Mouse (Mus musculus): ENCODE results near the gene Gnl1.
"Not testable (repeated sequence)": the region's sequence is repeated elsewhere in the genome, so short reads cannot be mapped to it uniquely, and the experiment has no call there.

Gene Gnl1

GRCm38 (mm10) chr17:35994175-35994878 is 14.7 kb downstream of the Gnl1 start:
- DNase-seq (ENCODE audit: low read depth, low spot score) = peak; percentile 85

DNA sequence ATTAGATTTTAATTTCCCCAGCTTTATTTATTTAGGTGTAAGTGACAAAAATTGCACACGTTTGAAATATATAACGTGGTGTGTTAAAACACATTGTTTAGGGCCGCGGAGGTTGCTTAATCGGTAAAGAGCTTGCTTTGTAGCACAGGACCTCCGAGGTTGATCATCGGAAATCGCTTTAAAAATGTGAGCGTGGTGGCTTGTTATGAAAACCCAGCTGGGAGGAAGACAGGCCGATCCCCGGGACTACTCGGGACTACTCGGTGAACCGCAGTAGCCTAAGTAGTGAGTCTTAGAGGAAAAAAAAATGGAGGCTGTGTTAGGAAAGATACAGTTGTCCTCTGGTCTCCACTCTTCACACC is 15.2 kb downstream of the Gnl1 start:
- DNase-seq (ENCODE audit: low read depth, low spot score) = no peak

- DNase-seq (ENCODE audit: low read depth, low spot score) = peak; percentile 98
These were observed 17.3 kb downstream of the Gnl1 start for GRCm38 (mm10) chr17:35996949-35997348.

DNA sequence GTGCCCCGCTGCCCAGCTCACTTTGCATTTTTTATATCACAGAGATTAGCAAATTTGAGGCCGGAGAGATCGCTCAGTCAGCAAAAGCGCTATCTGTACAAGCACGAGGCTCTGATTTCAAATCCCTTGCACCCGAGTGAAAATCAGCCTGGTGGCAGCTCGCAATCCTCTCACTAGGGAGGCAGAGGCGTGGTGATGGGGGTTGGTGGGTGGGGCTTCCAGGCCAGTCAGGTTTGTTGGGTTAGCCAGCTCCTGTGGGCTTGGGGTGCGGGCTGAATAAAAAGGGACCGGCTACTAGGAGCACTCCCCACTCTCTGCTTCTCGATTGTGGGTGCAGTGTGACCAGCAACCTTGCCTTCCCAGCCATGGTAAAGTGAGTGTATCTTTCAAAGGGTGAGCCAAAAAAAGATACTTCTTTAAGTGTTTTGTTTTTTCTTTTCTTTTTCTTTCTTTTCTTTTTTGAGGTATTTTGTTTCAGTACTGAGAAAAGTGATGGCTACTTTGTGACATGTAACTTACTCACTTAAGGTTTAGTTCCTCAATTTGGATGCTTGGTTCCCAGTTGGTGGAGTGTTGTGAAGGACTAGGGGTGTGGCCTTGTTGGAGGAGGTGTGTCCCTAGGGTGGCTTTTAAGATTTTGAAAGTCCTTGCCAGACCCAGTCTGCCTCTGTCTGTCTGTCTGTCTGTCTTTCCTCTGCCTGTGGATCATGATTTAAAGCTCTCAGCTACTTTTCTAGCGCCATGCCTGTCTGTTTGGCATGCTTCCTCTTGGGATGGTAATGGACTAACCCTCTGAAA is 18.3 kb downstream of the Gnl1 start:
- peak; percentile 55 for DNase-seq (ENCODE audit: low read depth, low spot score)

DNA sequence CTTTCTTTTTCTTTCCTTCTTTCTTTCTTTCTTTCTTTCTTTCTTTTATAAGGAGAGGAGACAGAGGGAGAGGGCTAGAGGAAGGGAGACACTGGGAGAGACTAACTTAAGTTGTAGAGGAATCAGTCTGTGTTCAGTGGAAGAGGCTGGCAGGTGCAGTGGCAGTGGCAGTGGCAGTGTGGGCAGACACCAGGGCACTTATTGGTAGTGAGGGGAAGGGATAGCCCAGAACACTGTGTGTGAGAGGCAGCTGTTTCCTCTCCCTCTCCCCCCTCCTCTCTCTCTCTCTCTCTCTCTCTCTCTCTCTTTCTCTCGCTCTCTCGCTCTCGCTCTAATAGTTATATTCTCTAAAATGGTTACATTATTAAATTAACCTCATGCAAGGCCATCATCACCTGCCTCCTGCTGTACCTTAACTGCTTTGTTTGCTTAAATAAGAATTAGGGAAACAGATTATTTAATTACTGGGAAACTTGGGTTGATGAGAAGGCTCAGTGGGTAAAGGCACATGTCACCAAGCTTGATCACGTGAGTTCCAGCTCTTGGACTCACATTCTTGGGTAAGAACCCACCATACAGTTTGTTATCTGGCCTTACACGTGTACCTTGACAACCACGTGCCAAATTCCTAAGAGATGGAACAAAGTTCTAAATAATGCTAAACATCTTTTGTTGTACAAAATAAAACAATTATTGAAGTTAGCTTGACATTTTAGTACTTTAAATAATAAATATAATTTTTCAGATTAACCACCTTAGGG is 19.1 kb downstream of the Gnl1 start:
- no peak for DNase-seq (ENCODE audit: low read depth, low spot score)

- no peak for DNase-seq (ENCODE audit: low read depth, low spot score)
These were observed 19.7 kb downstream of the Gnl1 start for GRCm38 (mm10) chr17:35999356-35999755.

GRCm38 (mm10) chr17:36000349-36000748 is 20.7 kb downstream of the Gnl1 start:
- DNase-seq (ENCODE audit: low read depth, low spot score) = no peak

- DNase-seq (ENCODE audit: low read depth, low spot score) = no peak
These were observed 21.7 kb downstream of the Gnl1 start for GRCm38 (mm10) chr17:36001121-36001897.

DNA sequence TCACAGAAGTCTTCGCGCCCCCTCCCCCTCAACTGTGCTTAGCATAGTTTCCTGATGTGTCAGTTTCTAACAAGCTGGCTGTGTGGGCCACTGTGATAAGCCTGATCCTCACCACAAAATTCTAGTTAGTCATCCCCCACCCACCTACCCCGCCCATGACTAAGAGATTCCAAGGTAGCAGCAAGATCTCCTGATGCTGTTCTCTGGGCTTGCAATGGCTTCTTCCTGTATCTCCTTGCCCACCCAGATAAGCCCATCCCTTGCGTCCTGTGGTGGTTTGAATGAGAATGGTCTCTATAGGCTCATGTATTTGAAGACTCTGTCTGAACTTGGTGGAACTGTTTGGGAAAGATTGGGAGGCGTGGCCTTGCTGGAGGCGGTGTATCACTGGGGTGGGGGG is 22.3 kb downstream of the Gnl1 start:
- peak; percentile 65 for DNase-seq (ENCODE audit: low read depth, low spot score)

DNA sequence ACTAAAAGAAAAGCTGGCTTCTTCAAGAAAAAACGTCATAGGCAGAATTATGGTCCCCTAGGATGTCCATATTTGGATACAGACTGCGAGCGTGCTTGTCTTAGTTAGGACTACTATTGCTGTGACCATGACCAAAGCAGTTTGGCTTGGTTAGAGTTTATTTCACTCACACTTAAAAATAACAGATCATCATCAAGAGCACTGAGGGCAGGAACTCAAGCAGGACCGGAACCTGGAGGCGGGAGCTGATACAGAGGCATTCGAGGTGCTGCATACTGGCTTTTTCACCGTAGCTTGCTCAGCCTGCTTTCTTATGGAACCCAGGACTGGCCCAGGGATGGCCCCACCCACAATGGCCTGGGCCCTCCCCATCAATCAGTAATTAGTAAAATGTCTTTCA is 23.7 kb downstream of the Gnl1 start:
- DNase-seq (ENCODE audit: low read depth, low spot score) = no peak

- DNase-seq (ENCODE audit: low read depth, low spot score) = not testable (repeated sequence)
These were observed 24.8 kb downstream of the Gnl1 start for GRCm38 (mm10) chr17:36004409-36004808.

DNA sequence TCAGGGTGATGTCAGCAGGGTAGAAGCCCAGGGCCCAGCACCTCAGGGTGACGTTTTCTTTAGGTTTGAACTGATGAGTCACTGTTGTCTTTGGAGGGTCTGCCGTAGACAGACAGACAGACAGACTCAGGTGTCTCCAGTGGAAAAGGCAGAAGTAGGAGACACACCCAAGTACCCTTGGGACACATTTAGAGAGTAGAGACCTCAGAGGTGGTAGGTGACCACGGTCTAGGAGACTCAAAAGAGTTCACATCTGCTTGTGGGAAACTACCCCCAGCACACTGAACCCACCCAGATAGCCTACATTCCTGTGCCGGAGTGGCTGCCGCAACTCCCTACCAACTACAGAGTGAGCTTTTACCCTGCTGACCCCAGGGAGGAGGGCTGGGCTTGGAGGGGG is 35.3 kb downstream of the Gnl1 start:
- no peak for DNase-seq (ENCODE audit: low read depth, low spot score)

- no peak for DNase-seq (ENCODE audit: low read depth, low spot score)
These were observed 37.4 kb downstream of the Gnl1 start for GRCm38 (mm10) chr17:36017046-36017445.

- DNase-seq (ENCODE audit: low read depth, low spot score) = no peak
These were observed 39.3 kb downstream of the Gnl1 start for GRCm38 (mm10) chr17:36018979-36019378.

DNA sequence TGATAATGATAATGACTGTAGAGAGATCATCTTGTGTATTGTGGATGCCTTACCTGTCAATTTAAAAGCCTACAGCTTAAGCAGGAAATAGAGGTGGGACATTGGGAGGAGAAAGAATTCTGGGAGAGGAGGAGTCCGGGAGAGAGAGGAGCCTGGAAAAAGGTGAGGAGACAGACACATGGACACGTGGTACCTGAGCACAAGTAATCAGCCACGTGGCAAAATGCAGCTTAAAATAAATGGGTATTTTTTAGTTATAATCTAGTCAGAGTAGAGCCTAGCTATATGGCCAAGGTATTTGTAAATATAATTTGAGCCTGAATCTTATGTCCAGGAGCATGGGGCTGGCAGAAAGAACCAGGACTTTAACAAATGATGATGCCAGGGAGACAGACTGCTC is 39.9 kb downstream of the Gnl1 start:
- DNase-seq (ENCODE audit: low read depth, low spot score) = no peak

- peak; percentile 95 for DNase-seq (ENCODE audit: low read depth, low spot score)
These were observed 40.8 kb downstream of the Gnl1 start, which contains the start of gene H2-T24 for GRCm38 (mm10) chr17:36020191-36021073. Gene H2-T24, minus strand, starts transcription at chr17:36020560.

- DNase-seq (ENCODE audit: low read depth, low spot score) = no peak
These were observed 41.7 kb downstream of the Gnl1 start for GRCm38 (mm10) chr17:36021309-36021708.

DNA sequence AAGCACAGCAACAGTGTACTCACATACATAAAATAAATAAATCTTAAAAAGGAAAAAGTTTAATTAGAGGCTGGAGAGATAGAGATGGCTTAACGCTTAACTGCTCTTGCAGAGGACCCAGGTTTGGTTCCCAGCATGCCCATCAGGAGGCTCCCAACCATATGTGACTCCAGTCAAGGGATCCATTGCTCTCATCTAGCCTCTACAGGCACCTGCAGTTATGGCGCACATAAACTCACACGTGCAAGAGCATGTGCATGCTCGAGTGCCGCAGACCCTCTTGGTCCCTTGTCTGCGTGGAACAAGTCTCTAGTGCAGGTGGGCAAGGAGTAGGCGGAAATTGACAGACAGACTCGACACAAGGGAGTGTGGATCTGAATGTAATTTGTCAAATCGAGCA is 42.4 kb downstream of the Gnl1 start:
- no peak for DNase-seq (ENCODE audit: low read depth, low spot score)

DNA sequence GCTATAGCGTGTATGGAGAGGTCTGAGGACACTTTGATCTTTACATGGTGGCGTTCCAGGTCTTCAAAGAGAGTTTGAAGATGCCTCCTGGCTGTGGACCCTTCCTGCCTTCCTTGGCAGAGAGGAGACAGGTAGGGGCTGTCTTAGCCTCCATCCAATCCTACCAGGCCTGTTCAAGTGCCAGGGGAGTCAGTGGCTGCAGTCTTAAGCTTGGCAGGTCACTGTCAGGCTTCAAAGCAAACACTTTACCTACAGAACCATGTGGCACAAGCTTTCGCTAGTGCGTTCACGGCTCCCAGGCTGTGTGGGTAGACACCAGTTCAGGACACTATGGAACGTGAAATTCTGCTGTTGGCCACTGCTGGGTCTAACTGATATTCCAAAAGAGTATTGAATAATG is 43.3 kb downstream of the Gnl1 start:
- no peak for DNase-seq (ENCODE audit: low read depth, low spot score)
